Mouse (Mus musculus) brain, embryonic 14.5 days (tissue): Measurements from ENCODE around the gene Nostrin. TPM values are rescaled to one million over a fixed set of nuclear protein-coding genes. Genes with fewer than 3 reads are reported as not detected.

Experiments used
- DNase-seq: peaks from one replicate; pipeline ENCODE4 v3.0.0-alpha.2; 2011; ENCODE audit warnings: low read depth
- CTCF ChIP-seq: fragments of 200-500 bp; IDR thresholded peaks from 2 replicates; pipeline ENCODE4 v1.5.1; 2012; ENCODE audit warnings: inconsistent platforms, mild to moderate bottlenecking, moderate library complexity, borderline replicate concordance; ENCODE audit not compliant: insufficient read depth, insufficient read length; ENCODE audit errors: extremely low read depth
- POLR2A ChIP-seq: fragments of 200-500 bp; IDR thresholded peaks from 2 replicates; pipeline ENCODE4 v1.6.1; 2012; ENCODE audit warnings: mild to moderate bottlenecking, inconsistent platforms, borderline replicate concordance; ENCODE audit not compliant: poor library complexity, insufficient read depth, insufficient read length, severe bottlenecking; ENCODE audit errors: extremely low read depth
- polyA plus RNA-seq: library from polyadenylated mRNA; depleted of rRNA; stranded (reverse); fragments of >200 nt; gene quantifications from 2 replicates; pipeline ENCODE4 v1.2.3, GENCODE M21; 2012

Gene Nostrin
- polyA plus RNA-seq, 1 experiment = 0.63 TPM

DNA sequence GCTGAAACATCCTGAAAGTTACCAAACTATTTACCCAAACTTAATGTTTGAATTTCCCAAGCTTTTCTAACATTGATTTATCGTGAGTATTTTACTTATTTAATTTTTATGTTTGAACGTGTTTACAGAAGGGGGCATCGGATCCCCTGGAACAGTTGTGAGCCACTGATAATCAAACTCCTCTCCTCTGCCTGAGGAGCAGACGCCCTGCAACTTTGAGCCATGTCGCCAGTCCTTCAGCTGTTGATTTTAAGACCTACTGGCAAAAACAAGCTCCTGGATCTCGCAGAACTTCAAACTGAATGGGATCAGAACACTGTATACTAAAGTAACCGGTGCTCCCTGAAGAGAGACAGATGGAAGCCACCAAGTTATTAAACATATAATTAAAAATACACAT is 70.9 kb downstream of the Nostrin start:
- no peak for TF ChIP-seq CTCF
- no peak for TF ChIP-seq POLR2A
- no peak for DNase-seq

DNA sequence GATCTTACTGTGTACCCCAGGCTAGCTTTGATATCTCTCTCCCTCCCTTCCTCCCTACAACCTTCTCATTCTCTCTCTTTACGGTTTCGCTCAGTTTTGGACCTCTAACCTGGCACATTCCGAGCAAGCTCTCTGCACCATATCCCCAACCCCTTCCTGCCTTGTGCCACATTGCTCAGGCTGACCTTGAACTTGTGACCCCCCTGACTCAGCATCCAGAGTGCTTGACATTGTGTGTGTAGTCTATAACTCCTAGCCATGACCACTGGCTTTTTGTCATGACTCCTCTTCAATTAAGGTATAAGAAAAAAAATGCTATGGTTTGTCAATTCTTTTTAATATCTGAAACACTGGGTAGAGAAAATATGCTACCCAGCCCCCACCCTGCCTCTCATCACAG is 74.1 kb downstream of the Nostrin start:
- TF ChIP-seq POLR2A = no peak
- no peak for TF ChIP-seq CTCF
- no peak for DNase-seq

GRCm38 (mm10) chr2:69210773-69211172 is 75.2 kb downstream of the Nostrin start, which contains the start of gene G6pc2:
Gene G6pc2, plus strand, starts transcription at chr2:69211073.
- TF ChIP-seq CTCF (no peak), POLR2A (no peak)
- DNase-seq = no peak

DNA sequence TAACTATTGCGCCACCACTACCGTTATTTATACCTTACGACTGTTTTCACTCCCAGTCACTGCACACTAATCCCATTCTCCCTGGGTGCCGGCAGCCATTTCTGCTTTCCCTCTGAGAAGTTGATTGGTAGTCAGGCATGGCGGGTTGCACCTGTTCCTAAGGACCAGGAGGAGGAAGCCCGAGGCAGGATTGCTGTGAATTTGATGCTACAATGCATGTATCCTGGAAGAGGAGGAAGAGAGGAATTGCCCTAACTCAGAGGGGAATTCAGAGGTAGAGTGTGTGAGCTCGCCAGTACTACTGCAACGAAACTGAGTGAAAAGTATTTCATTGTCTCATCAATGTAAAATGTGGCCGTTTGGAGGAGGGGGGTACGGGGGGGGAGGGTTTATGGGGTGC is 77.1 kb downstream of the Nostrin start:
- no peak for TF ChIP-seq POLR2A
- TF ChIP-seq CTCF = no peak

GRCm38 (mm10) chr2:69215242-69215641 is 79.6 kb downstream of the Nostrin start:
- no peak for TF ChIP-seq POLR2A
- TF ChIP-seq CTCF = no peak
- DNase-seq = peak; percentile 58

More for the DNA sequence above, 77.1 kb downstream of the Nostrin start:
- DNase-seq = no peak

DNA sequence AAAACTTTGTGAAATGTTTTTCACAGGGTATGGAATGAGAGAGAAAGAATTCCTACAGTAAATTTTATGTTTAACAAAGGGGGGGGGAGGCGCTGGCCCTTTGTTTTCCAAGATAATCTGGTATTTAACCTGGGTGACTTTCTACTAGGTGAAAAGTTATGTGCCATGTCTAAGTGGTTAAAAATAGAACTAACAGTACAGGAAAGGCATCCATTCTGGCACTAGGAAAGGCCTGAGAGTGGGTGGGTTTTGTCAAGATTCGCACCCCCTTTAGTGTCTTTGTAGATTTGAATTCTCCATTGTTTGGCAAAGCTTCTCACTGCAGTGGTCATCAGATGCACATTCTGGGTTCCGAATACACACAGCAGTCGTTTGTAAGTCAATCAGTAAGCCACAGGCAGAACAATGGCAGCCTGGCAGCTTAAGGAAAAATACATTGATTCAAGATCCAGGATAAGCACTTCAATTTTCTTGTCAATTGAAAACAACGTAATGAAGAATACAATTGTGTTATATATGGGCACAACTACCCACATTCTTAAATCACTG is 86.3 kb downstream of the Nostrin start:
- DNase-seq = no peak
- no peak for TF ChIP-seq POLR2A
- no peak for TF ChIP-seq CTCF

DNA sequence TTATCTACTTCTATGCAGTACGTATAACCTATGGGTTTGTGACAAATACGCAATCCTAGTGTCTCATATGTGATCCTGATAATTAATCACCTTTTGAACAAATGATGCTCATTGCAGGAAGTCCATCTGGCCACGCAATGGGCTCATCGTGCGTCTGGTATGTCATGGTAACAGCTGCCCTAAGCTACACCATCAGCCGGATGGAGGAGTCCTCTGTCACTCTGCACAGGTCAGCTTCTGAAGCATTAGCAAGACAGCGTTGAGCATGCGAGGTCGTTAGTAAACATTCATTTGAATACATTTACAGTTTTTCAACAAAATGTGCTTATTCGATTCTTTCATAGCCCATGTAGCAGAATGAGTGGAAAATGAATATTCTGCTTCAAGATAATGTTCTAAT is 87.2 kb downstream of the Nostrin start:
- DNase-seq = peak; percentile 52
- TF ChIP-seq CTCF = no peak
- no peak for TF ChIP-seq POLR2A

DNA sequence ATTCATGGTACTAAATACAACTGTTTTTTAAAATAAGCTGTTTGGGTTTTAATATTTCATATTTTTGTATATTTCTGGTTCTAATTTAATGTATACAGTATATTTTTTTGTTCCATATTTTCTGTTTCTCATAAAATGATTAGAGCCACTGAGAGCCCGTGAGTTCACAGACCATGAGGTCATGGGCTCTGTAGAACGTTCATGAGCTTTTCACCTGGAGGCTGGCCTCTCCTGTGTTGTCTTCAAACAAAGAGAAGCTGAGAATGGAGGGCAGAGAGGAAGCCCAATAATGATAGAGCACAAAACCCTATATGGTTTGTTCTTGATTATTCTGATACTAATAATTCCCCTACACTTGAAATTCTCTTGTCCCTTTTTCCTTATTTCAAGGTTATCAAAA is 89.1 kb downstream of the Nostrin start:
- TF ChIP-seq POLR2A (no peak), CTCF (no peak)
- DNase-seq = no peak

DNA sequence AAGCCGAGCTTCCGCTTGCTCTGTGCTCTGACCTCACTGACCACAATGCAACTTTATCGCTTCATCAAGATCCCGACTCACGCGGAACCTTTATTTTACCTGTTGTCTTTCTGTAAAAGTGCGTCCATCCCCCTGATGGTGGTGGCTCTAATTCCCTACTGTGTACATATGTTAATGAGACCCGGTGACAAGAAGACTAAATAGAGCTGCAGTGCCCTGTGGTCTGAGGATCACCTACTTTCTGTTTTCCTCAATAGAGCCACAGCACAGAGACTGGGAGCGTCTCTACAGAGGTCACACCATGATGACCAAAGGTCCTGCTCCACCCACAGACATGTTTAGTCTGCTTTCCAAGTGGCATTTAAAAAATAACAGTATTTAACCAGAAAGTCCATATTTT is 91.3 kb downstream of the Nostrin start:
- DNase-seq = no peak
- TF ChIP-seq CTCF (no peak), POLR2A (no peak)

GRCm38 (mm10) chr2:69228635-69229034 is 93.0 kb downstream of the Nostrin start:
- TF ChIP-seq CTCF (no peak), POLR2A (no peak)
- DNase-seq = no peak

DNA sequence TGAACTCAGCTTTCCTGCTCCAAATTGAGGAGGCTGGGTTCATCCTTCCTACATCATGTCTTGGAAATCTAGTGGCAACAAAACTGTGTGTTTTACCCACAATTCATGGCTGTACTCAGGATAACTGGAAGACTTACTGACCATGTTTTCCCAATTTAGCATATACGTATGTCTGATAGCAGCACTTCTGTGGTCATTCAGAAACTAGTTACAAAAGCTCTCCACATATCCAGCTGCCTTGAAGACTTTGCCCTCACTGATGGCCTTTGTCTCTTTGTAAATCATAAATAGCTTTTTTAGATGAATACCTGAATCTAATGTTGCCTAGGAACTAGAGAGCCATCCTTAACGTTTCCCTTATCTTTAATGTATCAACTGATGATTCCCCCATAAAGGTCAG is 94.5 kb downstream of the Nostrin start:
- no peak for TF ChIP-seq POLR2A
- no peak for TF ChIP-seq CTCF
- no peak for DNase-seq

DNA sequence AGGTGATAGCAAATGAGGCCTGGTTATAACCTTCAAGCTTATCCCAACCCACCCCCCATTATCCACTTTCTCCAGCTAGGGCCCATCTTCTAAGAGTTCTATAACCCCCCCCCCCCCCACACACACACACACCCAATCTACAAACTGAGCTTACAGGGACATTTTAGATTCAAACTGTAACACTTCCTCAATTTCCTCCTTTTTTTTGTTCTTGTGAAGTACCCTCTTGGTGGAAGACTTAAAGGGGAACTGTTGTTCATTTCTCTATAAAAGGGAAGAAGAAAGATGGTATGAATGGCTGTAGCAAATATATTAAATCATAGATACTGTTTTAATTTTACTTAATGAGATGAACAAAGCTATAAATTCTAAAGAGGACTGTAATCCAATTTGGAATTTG is 96.5 kb downstream of the Nostrin start:
- no peak for DNase-seq
- TF ChIP-seq CTCF (no peak), POLR2A (no peak)
